Mouse (Mus musculus) cerebellum, postnatal 25 days (tissue): Measurements from ENCODE around the gene Tbc1d23.
"Not testable (repeated sequence)": the region's sequence is repeated elsewhere in the genome, so short reads cannot be mapped to it uniquely, and the experiment has no call there.

Experiments
- DNase-seq, 2 experiments: peaks; one replicate each; pipeline ENCODE4 v3.0.0; 2021; ENCODE audit warnings: mixed read lengths in 2 of 2

The Tbc1d23 gene

DNA sequence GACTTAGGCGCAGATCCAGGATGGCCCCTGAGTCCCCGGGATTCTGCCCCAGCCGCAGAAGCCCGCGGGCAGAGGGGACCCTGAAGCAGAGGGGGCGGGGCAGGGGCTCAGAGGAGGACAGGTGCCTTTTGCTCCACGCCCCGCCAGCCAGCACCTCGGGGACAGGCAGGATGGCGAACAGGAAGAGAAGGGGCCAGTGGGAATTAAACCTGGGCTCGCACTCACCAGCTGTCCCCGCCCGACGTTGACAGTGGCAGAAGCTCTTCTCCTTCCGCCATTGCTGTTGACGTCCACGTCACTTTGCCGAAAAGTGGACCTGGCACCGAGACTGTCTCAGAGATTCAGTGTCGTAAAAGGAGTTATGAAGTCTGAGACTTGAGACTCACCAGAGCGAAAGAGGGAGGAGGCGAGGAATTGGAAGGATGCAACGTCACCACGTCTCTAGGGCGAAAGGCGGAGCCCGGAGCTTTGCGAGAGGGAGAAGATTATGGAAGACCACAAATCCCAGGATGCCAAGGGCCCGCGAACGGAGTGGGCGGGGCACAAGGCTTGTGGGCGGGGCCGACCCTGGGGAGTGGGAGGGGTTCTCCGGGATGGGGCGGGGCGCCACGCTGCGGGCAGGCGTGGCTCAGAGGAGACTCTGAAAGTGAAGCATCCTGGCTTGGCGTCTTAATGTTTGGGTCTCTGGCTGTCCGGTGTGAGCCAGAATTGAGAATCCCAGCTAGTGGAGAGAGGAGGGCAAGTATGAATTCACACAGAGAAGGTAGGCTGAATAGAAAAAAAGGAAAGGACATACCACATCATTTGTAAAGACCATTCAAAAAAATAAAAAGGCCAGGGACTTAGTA, at the start of gene Tbc1d23:
TSS of gene Tbc1d23 (minus strand) at position 416 of the 848 bp plus-strand sequence.
- DNase-seq = peak; percentile 97 to 98

DNA sequence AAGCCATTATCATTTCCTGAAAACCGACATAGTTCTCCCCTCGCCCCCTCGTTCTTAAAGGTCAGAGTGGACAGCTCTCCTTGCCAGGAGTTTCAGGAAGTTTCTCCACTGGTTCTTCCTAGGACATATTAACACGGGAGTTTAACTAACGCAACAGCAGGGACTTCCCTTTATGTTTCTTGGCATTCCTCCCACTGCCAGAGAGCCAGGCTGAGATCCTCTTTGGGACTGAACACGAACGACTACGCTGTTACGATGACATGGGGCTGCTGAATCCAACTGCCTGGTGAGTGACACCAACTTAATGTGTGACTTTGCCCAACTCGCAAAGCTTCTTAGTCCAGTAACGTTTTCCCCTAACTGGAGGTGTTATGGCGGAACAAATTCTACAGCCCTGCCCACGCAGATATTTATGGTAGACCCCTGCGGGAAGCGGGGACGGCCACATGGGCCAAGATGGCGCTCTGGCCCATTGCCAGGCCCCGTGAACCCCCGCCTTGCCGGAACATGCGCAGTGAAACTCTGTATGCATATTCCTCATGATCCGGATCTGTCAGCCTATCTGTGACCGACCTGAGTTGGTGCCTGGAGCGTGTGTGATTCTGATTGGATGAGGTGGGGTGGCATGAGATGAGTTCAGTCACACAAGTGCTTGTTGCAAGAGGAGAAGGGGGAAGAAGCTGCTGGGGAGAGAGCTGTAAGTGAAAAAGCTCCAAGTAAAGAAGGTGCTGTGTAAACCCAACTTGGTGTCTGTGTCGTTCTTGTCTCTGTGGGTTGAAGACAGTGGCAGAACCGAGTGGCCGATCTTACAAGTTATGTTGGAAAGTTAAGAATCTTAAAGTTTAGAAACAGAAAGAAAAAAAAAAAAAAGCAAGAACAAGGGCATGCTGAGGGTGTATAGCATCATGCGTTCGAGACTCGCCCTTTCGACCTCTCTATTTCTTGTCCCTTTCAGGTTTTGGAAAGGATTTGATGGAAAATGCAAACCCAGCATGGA, 49.2 kb upstream of the Tbc1d23 start:
- DNase-seq = peak; percentile 43 to 54

GRCm38 (mm10) chr16:57278976-57279626, 47.8 kb upstream of the Tbc1d23 start:
- DNase-seq = no peak

DNA sequence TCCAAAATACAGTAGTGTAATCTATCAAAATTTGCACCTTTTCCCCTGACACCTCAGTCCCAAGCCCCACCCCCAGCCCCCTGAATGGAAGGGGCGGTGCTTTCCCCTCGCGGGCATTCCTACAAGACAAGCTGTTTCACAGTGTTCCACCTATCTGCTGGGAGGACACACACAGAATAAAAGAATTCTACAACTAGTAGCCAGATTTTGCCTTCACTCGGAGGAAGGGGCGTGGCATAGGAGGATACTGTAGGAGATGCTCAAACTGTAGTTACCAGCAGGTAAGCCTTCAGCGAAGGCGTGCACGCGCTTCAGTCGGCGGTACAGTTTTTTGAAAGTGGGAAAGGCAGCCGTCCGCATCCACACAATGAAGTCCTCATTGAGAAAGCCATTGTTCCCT, 38.4 kb upstream of the Tbc1d23 start:
- no peak for DNase-seq

DNA sequence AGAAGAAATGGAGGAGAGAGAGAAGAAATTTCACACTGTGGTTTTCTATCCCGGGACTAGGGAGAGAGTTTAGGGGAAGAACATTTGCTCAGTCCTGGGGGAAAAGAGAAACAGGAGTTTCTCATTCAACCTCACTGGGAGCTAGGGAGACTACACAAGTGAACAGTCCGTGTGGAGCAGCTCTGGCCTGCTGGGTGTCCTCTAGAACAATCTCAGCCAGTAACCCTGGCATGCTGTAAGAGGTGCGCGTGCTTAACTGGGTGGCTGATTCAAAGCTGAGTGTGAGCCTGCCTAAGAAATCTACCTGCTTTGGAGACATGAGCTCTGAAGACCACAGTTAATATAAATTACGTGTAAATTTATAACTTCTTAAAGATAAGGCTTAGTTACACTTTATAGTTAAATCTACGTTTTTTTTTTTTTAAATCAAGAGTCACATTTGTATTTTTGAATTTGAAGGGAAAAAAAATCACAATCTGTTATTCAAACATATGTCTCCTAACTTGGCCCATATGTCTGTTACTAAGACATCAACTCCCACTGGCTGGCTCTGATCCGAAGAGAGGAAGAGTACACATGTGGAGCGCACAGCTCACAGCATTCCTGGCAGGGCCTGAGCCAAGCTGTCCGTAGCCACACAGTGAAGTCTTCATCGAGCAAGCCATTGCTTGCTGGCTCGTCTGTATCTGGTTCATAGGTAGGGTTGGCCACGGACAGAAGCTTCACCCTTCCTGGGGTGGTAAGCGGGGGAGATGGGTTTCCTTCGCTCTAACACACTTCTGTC, 36.9 kb upstream of the Tbc1d23 start:
- no peak for DNase-seq

DNA sequence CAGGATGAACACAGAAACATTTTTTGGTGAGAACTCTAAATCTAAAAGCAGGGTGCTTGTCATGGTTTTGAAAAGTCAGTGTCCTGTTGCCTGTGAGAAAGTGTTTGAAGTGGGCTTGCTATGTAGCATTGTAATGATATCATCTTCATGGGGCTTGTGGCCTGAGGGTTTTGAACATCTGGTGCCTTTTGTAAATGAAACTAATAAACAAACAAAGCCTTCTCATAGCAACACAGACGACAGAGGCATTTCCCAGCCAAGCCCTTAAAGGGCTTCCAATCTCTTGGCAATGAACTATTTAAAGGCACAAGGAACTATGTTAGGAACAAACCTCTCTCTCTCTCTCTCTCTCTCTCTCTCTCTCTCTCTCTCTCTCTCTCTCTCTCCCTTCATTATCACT, 35.8 kb upstream of the Tbc1d23 start:
- DNase-seq = no peak

GRCm38 (mm10) chr16:57260152-57260551, 28.8 kb upstream of the Tbc1d23 start:
- DNase-seq = no peak

GRCm38 (mm10) chr16:57259356-57260083, 28.2 kb upstream of the Tbc1d23 start:
- no peak for DNase-seq

DNA sequence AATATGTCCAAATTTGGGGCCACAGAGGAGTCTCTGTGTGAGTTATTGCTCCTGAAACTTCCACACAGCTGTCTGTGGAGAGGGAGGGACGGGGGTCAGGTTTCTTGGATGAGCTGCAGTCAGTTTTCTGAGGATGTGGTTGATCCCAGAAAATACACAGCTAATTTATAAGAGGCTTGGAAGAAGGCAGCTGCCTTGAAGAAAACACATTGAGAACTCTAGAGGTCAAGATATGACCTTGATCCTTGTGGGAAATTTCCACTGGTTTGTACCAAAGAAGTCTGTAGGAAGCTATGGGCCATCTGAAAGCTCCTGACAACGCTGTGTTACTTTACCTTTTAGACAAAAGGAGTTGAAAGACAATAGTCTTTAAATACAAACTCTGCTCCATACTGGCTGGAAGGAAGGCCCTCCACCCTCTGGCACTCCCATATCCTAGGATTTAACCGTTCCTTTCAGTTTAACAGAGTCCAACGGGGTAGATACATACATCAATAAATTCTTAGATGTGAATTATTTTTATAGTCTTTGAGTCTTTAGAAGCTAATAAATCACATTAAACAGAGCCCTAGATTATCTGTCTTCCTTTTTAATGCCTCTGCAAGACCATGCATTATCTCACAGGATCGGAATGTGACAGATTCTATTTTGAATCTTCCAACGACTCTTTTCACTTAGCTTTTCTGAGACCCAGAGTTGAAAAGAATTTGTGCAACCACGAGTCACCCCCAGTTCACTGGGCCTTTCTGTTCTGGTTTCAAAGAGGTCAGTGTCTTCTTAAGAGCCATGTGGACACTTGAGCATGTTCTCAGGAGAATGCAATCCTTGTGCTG, 20.5 kb upstream of the Tbc1d23 start:
- no peak for DNase-seq

DNA sequence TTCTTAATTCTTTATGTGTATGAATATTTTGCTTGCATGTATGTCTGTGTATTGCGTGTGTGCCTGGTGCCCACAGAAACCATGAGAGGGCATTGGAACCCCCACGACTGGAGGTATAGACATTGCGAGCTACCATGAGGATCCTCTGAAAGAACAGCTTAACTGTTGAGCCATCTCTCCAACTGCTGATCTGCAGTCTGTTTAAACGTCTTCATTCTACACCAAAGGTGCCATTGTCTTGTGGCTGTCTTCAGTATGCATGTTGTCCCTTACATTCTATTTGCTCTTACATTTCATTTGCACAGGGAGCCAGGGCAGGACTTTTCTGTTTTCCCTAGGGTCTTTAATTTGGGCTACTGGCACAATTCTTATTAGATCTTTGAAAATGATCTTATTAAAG, 19.7 kb upstream of the Tbc1d23 start:
- no peak for DNase-seq

DNA sequence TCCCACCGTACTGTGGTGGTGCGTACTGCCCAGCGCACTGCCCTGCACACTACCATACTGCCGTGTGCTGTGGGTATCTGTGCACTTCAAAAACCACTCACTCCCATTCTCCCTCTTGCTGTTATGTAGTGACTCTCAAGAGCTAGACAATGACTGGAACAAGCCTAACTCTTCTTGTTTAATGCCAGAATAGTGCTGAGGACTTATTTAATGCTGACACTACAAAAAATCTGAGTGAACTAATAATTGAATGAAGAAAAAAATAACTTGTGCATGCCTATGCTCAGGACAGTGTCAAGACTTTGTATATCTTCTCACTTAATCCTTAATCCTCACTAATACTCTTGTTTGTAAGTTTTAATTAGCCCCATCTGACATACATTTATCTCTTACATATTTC, 16.2 kb upstream of the Tbc1d23 start:
- DNase-seq = no peak

GRCm38 (mm10) chr16:57246596-57246995, 15.3 kb upstream of the Tbc1d23 start:
- DNase-seq = no peak

- DNase-seq = peak; percentile 68 to 86
Measured at GRCm38 (mm10) chr16:57243858-57244248, 12.5 kb upstream of the Tbc1d23 start.

GRCm38 (mm10) chr16:57243205-57243857, 12.0 kb upstream of the Tbc1d23 start:
- no peak for DNase-seq

- no peak for DNase-seq
Measured at GRCm38 (mm10) chr16:57242857-57243204, 11.5 kb upstream of the Tbc1d23 start.

GRCm38 (mm10) chr16:57235871-57236510, 4.7 kb upstream of the Tbc1d23 start:
- DNase-seq = no peak

- DNase-seq = not testable (repeated sequence)
Measured at GRCm38 (mm10) chr16:57231937-57232310, 620 bp upstream of the Tbc1d23 start.

GRCm38 (mm10) chr16:57226444-57226843, 4.9 kb downstream of the Tbc1d23 start:
- DNase-seq = no peak

GRCm38 (mm10) chr16:57220361-57220760, 10.9 kb downstream of the Tbc1d23 start:
- DNase-seq = no peak

DNA sequence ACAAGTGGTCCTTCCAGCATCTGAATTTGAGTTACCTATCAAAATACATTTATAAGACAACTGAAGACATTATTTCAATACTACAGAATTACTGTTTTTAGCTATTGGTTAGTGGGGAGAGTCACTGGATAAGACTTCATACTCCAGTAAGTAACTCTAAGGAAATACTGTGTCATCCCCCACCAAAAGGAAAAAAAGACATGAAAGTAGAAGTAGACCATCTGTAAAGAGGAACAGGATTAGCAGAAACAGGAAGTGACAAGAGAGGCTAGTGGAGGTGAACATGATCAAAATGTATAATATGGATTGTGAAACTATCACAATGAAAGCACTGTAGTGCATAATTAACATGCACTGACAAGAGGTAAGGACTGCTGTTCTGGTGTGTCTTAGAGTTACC, 15.3 kb downstream of the Tbc1d23 start:
- DNase-seq = no peak
